Mouse (Mus musculus): ENCODE data around the gene Dok5.

DNA sequence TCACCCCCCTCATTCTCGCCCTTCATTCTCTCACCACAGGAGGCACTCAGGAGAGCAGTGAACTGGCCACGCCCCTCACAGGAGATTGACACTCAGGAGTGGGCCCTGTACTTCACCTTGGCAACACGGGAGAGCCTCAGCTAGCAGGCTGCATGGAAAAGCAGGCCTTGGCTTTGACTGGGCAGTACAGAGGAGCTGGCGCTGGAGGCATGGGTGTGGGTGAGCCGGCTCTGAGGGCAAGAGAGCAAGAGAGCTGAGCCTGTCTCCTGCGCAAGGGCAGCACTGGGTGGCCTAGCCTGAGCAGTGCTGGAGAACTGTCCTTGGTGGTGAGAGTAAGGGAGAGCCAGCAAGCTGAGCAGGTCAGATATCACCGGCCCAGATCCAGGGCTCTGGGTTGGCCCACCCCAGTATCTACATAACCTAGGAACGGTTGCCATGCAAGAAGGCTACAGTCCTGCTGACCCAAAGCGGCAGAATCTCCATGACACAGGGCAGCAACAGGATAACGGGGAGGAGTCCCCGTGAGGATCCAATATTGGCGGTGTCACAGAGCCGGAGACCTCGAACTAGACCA lies 35.6 kb upstream of the Dok5 start:
- TF ChIP-seq CTCF (IDR thresholded peaks at IDR 0.05; ENCODE audit: control insufficient read depth, insufficient read depth, insufficient replicate concordance, low read depth, low read length) (no peak), POLR2A (IDR thresholded peaks at IDR 0.05; ENCODE audit: control insufficient read depth, low read depth, low read length) (no peak)
